Comparison of ENCODE assay signal across 7 mouse cellular contexts in genomic region chr2:170344502-170345409, GRCm38 (mm10).
DNase-seq lines count a peak whose midpoint lies in the region; ATAC-seq and TF ChIP-seq lines count a peak whose summit lies in the region.

No protein-coding gene starts in this region.

- no peaks in the 10 kb centered on the region for H3K27me3 ChIP-seq in lung, postnatal 0 days (replicated peaks; ENCODE audit: insufficient read depth, low read length)
- no peaks in the 10 kb centered on the region for H3K27me3 ChIP-seq in hindbrain, embryonic 14.5 days (ENCODE audit: control insufficient read depth, insufficient read depth, low read length)
- H3K27me3 ChIP-seq in liver, embryonic 14.5 days (ENCODE audit: control insufficient read depth, insufficient read depth, low read length), result no peaks in the 10 kb centered on the region

- TF ChIP-seq EP300 in lung, postnatal 0 days (IDR thresholded peaks at IDR 0.05), result no peak
- no peak for TF ChIP-seq EP300 in liver, embryonic 14.5 days (IDR thresholded peaks at IDR 0.05; ENCODE audit: low read depth)

- peaks cover 19% of the 10 kb centered on the region for H3K4me1 ChIP-seq in lung, postnatal 0 days (ENCODE audit: insufficient read depth, low read depth, low read length)
- peaks cover 26% of the 10 kb centered on the region for H3K4me1 ChIP-seq in hindbrain, embryonic 14.5 days (replicated peaks; ENCODE audit: control insufficient read depth, insufficient read depth, low read length)
- H3K4me1 ChIP-seq in liver, embryonic 14.5 days (replicated peaks; ENCODE audit: control insufficient read depth in 2 of 2, insufficient read depth in 2 of 2, low read length in 1 of 2), result peaks cover 0 to 7% of the 10 kb centered on the region in 2 experiments; a peak in 2 of 4 replicates

- no peak for TF ChIP-seq CTCF in lung, postnatal 0 days (IDR thresholded peaks at IDR 0.05)
- no peak for TF ChIP-seq CTCF in liver, embryonic 14.5 days (IDR thresholded peaks at IDR 0.05; ENCODE audit: low read depth)

- no peak overlapping the region for H3K9ac ChIP-seq in lung, postnatal 0 days (replicated peaks; ENCODE audit: low read depth)
- H3K9ac ChIP-seq in hindbrain, embryonic 14.5 days, result no peak overlapping the region
- H3K9ac ChIP-seq in liver, embryonic 14.5 days (replicated peaks), result no peak overlapping the region

- no peak for DNase-seq in lung, postnatal 0 days (ENCODE audit: low spot score)
- no peak for DNase-seq in lung, postnatal 36 days
- no peak for DNase-seq in hindbrain, embryonic 14.5 days (ENCODE audit: low spot score)
- DNase-seq in liver, embryonic 14.5 days (ENCODE audit: low read depth in 3 of 3, low spot score in 3 of 3), result no peak
- peak; percentile 45 for DNase-seq in thymus, postnatal 14 days
- DNase-seq in cerebellum, adult 18-20 months, result no peak

- H3K36me3 ChIP-seq in lung, postnatal 0 days (ENCODE audit: insufficient read depth, low read length), result no peaks in the 10 kb centered on the region
- H3K36me3 ChIP-seq in hindbrain, embryonic 14.5 days (replicated peaks; ENCODE audit: control insufficient read depth, insufficient read depth), result no peaks in the 10 kb centered on the region
- H3K36me3 ChIP-seq in liver, embryonic 14.5 days (replicated peaks; ENCODE audit: control insufficient read depth, insufficient read depth, low read depth), result no peaks in the 10 kb centered on the region

- ATAC-seq in lung, postnatal 0 days, result no peak
- ATAC-seq in hindbrain, embryonic 14.5 days (ENCODE audit: low FRiP score), result no peak
- no peak for ATAC-seq in liver, embryonic 14.5 days (ENCODE audit: insufficient read depth)
- ATAC-seq in megakaryocyte-erythroid progenitor cell, adult 5-6 weeks (replicated peaks; ENCODE audit: low FRiP score, low TSS enrichment, poor library complexity, severe bottlenecking), result no peak

- H3K9me3 ChIP-seq in lung, postnatal 0 days (ENCODE audit: low read length), result no peaks in the 10 kb centered on the region
- no peaks in the 10 kb centered on the region for H3K9me3 ChIP-seq in hindbrain, embryonic 14.5 days (ENCODE audit: control insufficient read depth, low read length)
- H3K9me3 ChIP-seq in liver, embryonic 14.5 days (ENCODE audit: control insufficient read depth, low read length), result no peaks in the 10 kb centered on the region

- whole genome bisulfite sequencing in lung, postnatal 0 days, result 20% methylated on average over 18 of the region's 18 CpGs
- WGBS in hindbrain, embryonic 14.5 days, result 15% methylated on average over 17 of the region's 18 CpGs
- whole genome bisulfite sequencing in liver, embryonic 14.5 days (ENCODE audit: insufficient replicate concordance), result 26% methylated on average over 18 of the region's 18 CpGs

- H3K27ac ChIP-seq in lung, postnatal 0 days (ENCODE audit: low read length), result 0 out of 2 replicates have a peak overlapping the region, but pooled peaks have one; percentile 14
- H3K27ac ChIP-seq in hindbrain, embryonic 14.5 days, result peak overlapping the region; percentile 61
- no peak overlapping the region for H3K27ac ChIP-seq in liver, embryonic 14.5 days

- no peak overlapping the region for H3K4me2 ChIP-seq in lung, postnatal 0 days (replicated peaks; ENCODE audit: low read depth, low read length)
- H3K4me2 ChIP-seq in hindbrain, embryonic 14.5 days (replicated peaks), result no peak overlapping the region
- H3K4me2 ChIP-seq in liver, embryonic 14.5 days (ENCODE audit: low read depth), result peak overlapping the region; percentile 11

- H3K4me3 ChIP-seq in lung, postnatal 0 days (ENCODE audit: low read depth, low read length), result no peak overlapping the region
- no peak overlapping the region for H3K4me3 ChIP-seq in hindbrain, embryonic 14.5 days (replicated peaks; ENCODE audit: low read length)
- no peak overlapping the region for H3K4me3 ChIP-seq in liver, embryonic 14.5 days (ENCODE audit: insufficient read depth in 1 of 2, low read depth in 2 of 2, low read length in 2 of 2)
